Mouse (Mus musculus) cerebellum, adult 8-10 months (tissue): ENCODE measurements around the gene Ppdpf.
"Not testable (repeated sequence)": the region's sequence is repeated elsewhere in the genome, so short reads cannot be mapped to it uniquely, and the experiment has no call there.

Experiments
- DNase-seq: peaks from one replicate; pipeline ENCODE4 v3.0.0; 2022

Ppdpf gene

GRCm38 (mm10) chr2:181159771-181160170 lies 27.3 kb upstream of the Ppdpf start:
- peak; percentile 60 for DNase-seq

- no peak for DNase-seq
Measured at GRCm38 (mm10) chr2:181160821-181161220, 26.2 kb upstream of the Ppdpf start.

GRCm38 (mm10) chr2:181166469-181166868 lies 20.6 kb upstream of the Ppdpf start:
- DNase-seq = no peak

GRCm38 (mm10) chr2:181174646-181175045 lies 12.4 kb upstream of the Ppdpf start:
- DNase-seq = no peak

GRCm38 (mm10) chr2:181178015-181178414 lies 9.0 kb upstream of the Ppdpf start:
- DNase-seq = no peak

- no peak for DNase-seq
Measured at GRCm38 (mm10) chr2:181178471-181178870, 8.6 kb upstream of the Ppdpf start.

DNA sequence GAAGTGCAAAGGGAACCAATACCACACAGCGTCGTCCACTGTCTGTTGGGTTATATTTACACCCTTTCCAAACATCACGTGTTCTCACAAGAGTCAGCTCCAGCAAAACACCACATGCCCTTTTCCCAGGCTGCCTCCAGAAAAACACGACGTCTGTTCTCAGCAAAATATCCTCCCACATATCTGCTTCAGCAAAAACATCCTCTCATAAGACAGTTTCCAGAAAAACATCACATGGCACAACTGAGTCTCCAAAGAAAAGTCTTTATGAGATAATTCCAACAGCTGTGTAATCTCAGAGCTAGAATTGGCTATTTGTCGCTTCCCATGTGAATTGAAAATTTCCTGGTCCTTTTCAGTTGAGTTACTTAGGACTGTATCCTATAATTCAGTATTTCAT lies 6.1 kb upstream of the Ppdpf start:
- no peak for DNase-seq

GRCm38 (mm10) chr2:181186635-181187034 lies 412 bp upstream of the Ppdpf start:
- peak; percentile 89 for DNase-seq

GRCm38 (mm10) chr2:181188681-181189080 lies 1.6 kb downstream of the Ppdpf start:
- DNase-seq = no peak

GRCm38 (mm10) chr2:181189321-181189720 lies 2.3 kb downstream of the Ppdpf start:
- no peak for DNase-seq

DNA sequence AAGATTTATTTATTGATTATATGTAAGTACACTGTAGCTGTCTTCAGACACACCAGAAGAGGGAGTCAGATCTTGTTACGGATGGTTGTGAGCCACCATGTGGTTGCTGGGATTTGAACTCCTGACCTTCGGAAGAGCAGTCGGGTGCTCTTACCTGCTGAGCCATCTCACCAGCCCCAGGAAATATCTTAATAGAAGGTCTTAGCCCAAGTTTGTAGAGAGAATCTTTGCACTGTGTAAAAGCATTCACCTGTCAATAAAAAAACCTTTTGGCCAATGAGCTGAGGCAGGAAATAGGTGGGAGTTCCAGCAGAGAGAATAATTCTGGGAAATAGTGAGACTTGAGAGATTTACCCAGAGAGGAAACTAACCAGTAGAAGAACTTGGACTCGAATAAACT lies 4.3 kb downstream of the Ppdpf start:
- DNase-seq = not testable (repeated sequence)

DNA sequence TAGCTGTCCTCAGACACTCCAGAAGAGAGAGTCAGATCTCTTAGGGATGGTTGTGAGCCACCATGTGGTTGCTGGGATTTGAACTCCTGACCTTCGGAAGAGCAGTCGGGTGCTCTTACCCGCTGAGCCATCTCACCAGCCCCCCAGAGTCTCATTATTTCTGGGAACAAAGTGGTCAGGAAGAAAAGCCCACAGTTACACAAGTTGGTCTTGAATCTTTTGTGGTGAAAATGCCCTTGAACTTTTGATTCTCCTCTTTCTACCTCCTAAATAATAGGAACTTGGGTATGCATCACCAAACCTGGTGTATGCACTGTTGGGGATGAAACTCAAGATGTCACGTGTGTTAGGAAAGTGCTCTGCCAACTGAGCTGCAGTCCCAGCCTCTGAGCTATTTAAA lies 4.9 kb downstream of the Ppdpf start:
- DNase-seq = no peak

- DNase-seq = no peak
Measured at GRCm38 (mm10) chr2:181193044-181193443, 6.0 kb downstream of the Ppdpf start.

- DNase-seq = no peak
Measured at GRCm38 (mm10) chr2:181196628-181197300, 9.7 kb downstream of the Ppdpf start.

DNA sequence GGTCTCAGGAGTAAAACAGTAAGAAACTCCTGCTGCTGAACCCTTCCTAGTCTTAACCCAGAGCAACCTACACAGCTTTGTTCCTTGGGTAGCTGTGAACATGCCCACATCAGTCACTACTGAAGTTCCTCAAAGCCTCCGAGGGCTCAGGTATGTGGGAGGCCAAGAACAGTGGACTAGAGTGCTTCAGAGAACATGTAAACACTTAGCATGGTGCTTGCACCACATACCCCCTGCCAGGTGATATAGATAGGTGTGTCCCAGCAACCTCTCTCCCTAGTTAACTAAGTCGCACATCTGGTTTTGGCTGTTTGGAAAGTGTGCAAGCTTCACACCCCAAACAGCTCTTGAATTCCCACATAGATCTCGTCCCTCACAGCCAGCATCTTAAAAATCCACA lies 14.6 kb downstream of the Ppdpf start:
- DNase-seq = no peak

DNA sequence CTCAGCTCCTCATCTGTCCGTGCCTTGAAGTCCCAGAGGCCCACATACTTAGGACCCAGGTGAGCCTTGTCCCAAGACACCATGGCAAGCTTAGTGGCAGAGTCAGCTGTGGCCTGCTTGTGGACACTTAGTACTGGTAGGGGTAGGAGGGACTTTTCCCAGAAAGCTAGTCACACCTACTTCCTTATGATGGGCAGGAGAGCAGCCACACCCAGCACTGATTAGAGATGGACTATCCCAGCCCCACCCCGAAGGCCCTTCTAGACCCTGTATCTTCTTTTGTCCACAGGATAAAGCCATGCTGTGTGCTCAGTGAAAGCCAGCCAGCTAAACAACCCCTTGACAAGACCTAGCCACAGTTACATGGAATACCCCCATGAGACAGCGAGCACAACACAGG lies 15.4 kb downstream of the Ppdpf start, which contains the start of gene Ptk6:
Gene Ptk6, minus strand, starts transcription at position 368 of the 400 bp plus-strand sequence.
- no peak for DNase-seq

DNA sequence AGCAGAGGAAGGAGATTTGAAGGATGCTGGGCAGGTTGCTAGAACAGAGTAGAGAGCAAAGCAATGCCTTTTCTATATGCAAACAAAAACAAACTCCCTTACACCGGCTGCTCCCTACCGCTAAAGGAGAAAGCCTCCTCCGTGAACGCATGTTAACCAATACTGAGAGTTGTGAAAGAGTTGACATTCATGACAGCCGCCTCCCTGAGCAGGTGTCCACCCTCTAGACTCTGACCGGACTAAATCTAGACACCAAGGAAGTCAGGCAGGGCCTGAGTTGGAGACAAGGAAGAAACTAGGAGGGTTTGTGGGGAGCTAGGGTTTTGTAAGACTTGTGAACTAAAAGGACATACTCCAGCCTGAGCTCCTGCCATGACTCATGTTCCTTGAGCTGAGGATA lies 15.8 kb downstream of the Ppdpf start:
- no peak for DNase-seq

DNA sequence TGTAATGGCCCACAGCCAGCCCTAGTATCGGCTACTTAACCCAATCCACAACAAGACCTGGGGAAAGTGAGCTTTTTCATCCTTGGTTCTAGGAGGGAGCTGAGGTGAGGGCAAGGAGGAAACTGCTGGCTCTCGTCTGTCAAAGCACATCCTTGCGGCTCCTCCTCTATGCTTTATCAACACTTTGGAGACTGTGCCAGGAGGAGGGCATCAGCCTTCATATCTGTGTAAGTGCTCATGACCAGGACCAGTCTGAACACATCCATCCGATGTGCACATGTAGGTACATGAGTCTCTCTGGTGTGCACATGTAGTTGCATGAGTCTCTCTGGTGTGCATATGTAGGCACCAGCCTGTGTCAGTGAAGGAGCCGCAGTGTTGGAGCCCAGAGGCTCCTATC lies 18.6 kb downstream of the Ppdpf start:
- DNase-seq = no peak

- DNase-seq = no peak
Measured at GRCm38 (mm10) chr2:181206118-181206517, 19.1 kb downstream of the Ppdpf start.

- no peak for DNase-seq
Measured at GRCm38 (mm10) chr2:181212389-181213020, 25.5 kb downstream of the Ppdpf start.

- no peak for DNase-seq
Measured at GRCm38 (mm10) chr2:181213021-181213445, 26.0 kb downstream of the Ppdpf start, which contains the start of gene Srms. TSS of gene Srms (minus strand) at chr2:181213185.

- no peak for DNase-seq
Measured at GRCm38 (mm10) chr2:181216037-181216436, 29.0 kb downstream of the Ppdpf start.

- DNase-seq = no peak
Measured at GRCm38 (mm10) chr2:181218881-181219485, 31.9 kb downstream of the Ppdpf start.

DNA sequence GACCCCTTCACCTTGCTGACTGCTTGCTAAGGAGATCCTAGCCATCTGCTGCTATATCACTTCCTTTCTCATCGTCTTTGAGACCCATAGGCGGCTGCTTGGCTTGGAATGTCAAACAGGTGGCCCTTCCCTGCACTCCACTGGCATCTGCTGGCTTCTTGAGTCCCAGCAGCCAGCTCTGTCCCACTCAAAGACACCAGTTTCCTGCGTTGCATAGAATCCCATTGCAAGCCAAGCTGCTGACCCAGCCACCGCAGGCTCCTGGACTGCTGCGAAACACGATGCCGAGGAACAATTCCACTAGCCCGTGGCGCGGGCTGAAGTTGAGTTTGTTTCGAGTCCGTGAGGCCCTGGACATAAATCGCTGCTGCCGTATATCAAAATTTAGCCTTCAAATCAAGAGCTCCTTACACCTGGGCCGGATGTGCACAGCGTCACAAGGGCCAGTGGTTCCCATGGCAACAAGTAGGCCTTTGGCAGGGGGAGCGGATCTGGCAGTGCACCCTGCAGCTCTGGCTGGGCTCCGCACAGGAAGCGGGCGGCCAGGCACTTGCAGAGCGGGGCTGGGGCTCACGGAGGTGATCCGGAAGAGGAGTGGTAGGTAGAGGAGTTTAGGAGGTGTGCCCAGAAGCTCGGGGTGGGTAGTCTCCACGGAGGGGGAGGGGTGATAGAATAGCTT lies 32.6 kb downstream of the Ppdpf start, which contains the start of gene Fndc11:
Gene Fndc11, plus strand, starts transcription at position 476 of the 679 bp plus-strand sequence.
- peak; percentile 45 for DNase-seq
